Mouse (Mus musculus): ENCODE data around the gene Tnnc2. TPM values are rescaled to one million over a fixed set of nuclear protein-coding genes. Genes with fewer than 3 reads are reported as not detected.

Gene Tnnc2
- total RNA-seq, 1 experiment from 2014 or later, result 1.0 TPM

- DNase-seq, result no peak
Measured at GRCm38 (mm10) chr2:164773229-164773988, 6.4 kb downstream of the Tnnc2 start.

GRCm38 (mm10) chr2:164771123-164771522, 8.6 kb downstream of the Tnnc2 start:
- DNase-seq, result no peak

GRCm38 (mm10) chr2:164770279-164770678, 9.5 kb downstream of the Tnnc2 start:
- DNase-seq, result no peak

DNA sequence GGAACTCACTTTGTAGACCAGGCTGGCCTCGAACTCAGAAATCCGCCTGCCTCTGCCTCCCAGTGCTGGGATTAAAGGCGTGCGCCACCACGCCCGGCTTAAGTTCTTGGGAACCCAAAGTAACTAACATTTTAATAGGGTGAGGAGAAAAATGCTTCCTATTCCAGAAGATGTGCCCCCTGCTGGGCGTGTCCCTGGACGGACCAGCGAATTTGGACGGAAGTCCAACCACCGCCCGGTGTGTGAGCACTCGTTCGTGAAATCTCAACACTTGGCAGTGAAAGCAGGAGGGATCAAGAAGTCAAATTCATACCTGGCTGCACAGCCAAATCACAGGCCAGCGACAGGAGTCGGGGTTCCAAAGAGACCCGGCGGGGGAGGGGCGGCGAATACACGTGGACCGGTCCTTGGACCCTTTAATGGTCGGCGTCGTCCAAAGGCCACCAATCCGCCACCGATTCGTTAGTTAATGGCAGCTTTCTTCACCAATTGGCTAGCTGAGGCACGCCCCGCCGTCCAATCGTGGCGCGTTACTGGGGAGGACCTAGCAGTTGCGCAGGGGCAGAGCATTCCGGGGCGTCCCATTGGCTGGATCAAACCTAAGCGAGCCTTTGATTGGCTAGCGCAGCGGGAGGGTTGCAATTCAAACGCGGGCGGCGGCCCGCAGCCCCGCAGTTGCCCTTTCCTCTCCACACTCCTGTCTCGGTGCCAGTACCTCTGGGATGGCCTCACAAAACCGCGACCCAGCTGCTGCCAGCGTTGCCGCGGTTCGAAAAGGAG, 10.3 kb downstream of the Tnnc2 start, which contains the start of gene Ube2c:
Gene Ube2c (plus strand): TSS at position 641 of the 780 bp plus-strand sequence.
- peak; percentile 99 for DNase-seq

DNA sequence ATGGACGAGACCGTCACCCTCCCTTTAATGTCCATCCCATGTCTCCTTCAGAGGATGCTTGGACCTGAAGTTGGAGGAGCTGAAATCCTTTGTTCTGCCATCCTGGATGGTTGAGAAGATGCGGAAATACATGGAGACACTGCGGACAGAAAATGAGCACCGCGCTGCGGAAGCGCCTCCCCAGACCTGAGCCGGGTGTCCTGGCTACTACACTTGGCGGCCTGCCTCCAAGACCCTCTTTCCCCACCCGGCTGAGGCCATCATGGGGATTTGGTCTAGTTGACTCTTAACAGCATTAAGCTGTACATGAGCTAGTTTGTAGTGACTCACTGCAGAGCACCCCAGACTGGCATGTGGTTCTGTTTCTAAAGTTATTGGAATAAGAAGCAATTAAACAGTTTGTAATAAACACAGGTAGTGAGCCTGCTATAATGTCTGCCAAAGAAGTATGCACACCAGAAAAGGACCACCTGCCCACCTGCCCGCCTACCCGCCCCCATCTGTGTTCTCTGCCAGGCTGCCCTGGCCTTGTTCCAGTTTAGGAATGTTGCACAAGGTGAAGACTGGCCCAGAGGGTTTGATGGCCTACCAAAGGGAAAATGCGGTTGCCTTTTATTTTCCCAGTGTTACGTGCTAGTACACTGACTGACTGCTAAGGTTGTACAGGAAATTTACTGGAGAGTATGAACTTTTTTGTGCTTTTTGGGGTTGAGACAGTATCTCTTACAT, 11.8 kb downstream of the Tnnc2 start:
- DNase-seq, result peak; percentile 51

DNA sequence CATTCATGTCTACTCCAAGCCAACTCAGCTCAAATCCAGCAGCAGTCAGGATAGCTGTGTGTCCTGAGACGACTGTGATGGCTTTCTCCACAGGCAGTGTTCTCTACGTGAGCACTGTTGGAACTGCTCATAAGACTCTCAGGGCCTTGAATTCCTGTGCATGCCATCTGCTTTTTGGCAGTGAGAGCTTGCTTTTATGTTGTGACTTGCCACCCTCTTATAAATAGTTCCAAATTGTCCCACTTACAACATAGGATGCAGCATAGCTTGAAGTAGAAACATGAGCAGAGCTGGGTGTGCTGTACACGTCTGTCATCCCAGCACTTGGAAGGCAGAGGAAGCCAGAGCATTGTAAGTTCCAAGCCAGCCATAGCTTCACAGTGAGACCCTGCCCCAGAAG, 13.9 kb downstream of the Tnnc2 start:
- DNase-seq, result no peak

- DNase-seq, result no peak
Measured at GRCm38 (mm10) chr2:164762593-164762992, 17.2 kb downstream of the Tnnc2 start.

DNA sequence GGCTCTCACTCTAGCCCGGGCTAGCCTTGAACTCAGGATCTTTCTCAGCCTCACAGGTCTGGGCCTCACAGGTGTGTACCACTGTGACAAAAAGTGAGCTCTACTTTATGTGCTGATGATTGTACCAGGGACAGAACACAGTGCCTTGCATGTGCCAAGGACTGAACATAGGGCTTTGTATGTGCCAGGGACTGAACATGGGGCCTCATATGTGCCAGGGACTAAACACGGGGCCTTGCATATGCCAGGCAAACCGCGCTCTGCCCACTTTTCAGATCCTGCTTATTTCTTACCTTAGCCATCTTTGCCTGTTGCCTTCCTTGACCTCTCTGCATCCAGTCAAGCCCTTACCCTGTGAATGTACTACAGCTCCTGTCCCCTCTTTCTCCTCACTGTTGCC, 17.8 kb downstream of the Tnnc2 start:
- DNase-seq, result no peak

GRCm38 (mm10) chr2:164761502-164761901, 18.3 kb downstream of the Tnnc2 start:
- no peak for DNase-seq

GRCm38 (mm10) chr2:164760059-164760833, 19.5 kb downstream of the Tnnc2 start:
- DNase-seq, result no peak

DNA sequence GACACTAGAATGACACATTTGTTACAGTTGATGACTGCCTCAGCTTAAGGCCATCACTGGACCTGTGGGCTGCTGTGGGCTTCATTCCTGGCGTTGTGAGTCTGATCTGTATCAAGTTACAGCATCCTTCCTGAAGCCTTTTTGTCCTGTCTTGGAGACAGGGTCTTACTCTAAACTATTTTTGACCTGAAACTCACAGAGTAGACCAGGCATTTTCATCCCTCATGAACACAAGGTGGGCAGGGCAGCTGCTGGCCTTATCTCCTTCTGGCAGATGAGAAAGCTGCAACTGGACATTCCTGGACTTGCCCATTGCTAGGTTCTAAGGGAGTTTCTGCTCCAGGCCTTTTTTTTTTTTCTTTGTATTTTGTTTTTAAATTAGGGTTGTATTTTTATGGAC, 21.1 kb downstream of the Tnnc2 start:
- DNase-seq, result no peak

DNA sequence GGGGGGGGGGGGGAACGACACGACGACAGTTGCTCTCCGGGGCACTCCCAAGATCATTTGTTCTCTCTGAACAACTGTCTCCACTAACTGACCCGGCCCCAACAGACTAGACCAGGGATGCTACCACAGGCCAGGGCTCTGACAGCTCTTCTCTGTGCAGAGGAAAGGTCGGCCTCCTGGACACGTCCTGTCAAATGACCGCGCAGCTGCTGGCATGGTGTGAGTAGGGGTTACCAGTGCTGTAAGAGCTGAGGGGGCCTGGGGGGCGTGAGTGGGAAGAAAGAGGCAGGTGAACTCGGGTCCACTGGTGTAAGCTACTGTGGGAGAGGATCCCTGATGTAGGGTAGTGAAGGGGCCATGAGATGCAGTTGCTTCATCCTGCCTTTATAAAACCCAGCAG, 21.9 kb downstream of the Tnnc2 start:
- DNase-seq, result no peak

GRCm38 (mm10) chr2:164754800-164755199, 25.0 kb downstream of the Tnnc2 start:
- no peak for DNase-seq

- DNase-seq, result no peak
Measured at GRCm38 (mm10) chr2:164754105-164754504, 25.7 kb downstream of the Tnnc2 start.

DNA sequence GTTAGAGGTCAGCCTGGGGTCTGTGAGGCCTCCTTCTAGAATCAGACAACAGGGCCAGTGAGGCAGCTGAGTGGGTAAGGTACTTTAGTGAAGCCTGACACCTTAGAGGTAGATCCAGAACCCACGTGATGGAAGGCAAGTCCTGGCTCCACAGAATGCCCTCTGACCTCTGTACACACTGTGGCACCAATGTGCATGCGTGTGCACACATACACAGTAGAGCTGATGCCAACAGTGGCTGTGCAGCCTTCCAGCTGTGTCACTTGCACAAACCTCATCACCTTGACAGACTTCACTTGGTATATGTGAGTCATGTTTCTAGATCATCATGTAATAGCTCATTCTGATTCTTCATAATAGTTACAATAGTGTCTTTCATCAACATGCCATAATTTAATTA, 27.3 kb downstream of the Tnnc2 start:
- DNase-seq, result no peak

DNA sequence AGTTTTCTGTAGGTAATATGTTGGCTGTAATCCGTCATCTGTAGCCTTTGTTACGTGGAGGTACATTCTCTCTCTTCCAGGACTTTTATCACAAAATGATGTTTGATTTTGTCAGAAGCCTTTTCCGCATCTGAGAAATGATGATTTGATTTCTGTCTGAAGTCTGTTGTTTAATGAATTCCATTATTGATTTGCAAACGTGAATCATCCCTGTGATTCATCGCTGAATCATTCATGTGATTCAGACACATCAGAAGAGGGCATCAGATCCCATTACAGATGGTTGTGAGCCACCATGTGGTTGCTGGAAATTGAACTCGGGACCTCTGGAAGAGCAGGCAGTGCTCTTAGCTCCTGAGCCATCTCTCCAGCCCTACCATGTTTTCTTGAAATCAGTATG, 30.8 kb downstream of the Tnnc2 start:
- DNase-seq, result no peak

DNA sequence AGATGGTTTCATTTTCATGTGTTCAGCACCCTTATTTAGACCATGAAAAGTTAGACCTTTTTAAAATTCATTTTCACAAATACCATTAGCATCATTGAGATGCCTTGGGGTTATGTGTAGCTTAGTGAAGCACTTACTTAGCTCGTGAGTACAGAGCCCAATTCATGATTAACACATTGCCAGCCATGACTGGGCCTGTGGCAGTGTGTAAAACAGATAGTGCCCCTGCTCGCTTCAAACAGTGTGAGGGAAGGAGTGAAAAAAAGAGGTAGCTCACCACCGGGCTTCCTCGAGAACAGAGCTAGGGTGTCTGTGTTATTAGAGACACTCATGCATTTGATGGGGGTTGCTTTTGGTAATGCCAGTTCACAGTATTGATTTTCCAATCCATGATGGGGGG, 31.6 kb downstream of the Tnnc2 start:
- no peak for DNase-seq

DNA sequence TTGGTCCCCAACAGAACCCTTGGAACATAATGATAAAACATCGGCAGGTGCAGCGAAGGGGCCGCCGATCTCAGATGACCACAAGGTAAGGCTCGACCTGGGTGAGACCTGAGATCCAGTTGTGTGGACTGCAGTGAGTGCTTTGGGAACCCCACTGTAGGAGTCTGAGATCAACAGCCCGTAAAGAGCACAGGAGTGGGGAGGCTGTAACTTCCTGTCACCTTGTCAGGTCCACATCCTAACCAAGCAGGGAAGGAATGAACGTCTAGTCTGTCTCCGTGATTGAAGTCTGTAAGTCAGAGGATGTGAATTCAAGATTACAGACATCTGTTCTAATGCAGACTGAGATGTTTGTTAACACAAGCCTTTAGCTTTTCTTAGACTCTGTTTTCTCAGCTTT, 33.1 kb downstream of the Tnnc2 start:
- peak; percentile 9 for DNase-seq

DNA sequence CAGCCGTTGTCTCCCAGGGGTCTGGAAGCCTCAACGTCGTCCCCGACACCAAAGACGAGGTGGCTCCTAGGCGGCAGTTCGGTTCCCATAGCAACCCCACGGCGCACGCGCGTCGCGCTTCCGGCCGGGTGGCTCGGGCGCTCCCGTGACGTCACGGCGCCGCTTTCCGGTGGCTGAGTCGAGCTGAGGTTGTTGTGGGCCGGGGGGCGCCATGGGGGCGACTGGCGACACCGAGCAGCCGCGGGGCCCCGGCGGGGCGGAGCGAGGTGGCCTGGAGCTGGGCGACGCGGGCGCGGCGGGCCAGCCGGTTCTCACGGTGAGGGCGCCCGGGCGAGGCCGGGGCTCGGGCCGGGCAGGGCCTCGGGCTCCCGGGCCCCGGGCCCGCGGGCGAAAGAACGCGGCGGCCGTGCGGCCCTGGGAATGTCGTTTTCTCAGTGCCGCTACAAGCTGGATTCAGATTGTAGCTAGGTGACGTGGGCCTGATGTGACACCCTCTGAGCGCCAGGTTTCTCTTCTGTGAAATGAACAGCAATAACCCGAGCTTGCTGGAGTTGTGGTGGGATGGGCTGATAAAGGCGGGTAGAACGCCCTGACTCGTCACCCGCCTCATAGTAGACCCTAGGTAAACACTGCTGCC, 33.8 kb downstream of the Tnnc2 start, which contains the start of the genes Wfdc3 and Dnttip1:
Gene Wfdc3 (minus strand): TSS at position 89 of the 637 bp plus-strand sequence.
Gene Dnttip1 (plus strand): TSS at position 141 of the 637 bp plus-strand sequence.
- DNase-seq, result peak; percentile 97

GRCm38 (mm10) chr2:164744987-164745386, 34.8 kb downstream of the Tnnc2 start:
- no peak for DNase-seq

DNA sequence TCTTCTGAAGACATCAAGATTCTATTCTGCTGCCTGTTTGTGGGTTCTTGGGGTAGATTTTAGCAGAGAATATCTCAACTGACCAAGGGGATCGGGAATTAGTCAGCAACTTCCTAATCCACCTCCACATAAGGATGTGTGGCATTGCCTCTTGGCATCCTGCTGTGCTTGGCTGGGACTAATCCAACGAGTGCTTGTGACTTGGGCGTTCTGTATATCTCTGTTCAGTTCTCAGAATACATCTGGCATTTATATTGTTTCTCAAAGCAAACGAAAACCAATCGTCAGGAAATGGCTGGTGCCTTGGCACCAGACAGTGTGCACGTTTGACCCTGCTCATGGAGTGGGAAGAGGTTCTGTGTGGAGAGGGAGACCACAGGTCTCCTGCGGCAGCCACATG, 39.9 kb downstream of the Tnnc2 start:
- DNase-seq, result no peak
